Mouse (Mus musculus) small intestine, adult 2 months (tissue): Measurements from ENCODE around the gene Slc25a33.

ENCODE experiments used
- CTCF ChIP-seq: fragments of 200-500 bp; IDR thresholded peaks from 2 replicates; pipeline ENCODE4 v1.5.1; 2012; ENCODE audit warnings: low read depth, mild to moderate bottlenecking, control low read depth, inconsistent platforms, low read length, moderate library complexity, mixed read lengths; ENCODE audit not compliant: insufficient replicate concordance, insufficient read length; ENCODE audit errors: extremely low read depth
- POLR2A ChIP-seq: fragments of 200-500 bp; IDR thresholded peaks from 2 replicates; pipeline ENCODE4 v1.6.1; 2012; ENCODE audit warnings: low read depth, mild to moderate bottlenecking, control low read depth, inconsistent platforms, low read length, moderate library complexity

DNA sequence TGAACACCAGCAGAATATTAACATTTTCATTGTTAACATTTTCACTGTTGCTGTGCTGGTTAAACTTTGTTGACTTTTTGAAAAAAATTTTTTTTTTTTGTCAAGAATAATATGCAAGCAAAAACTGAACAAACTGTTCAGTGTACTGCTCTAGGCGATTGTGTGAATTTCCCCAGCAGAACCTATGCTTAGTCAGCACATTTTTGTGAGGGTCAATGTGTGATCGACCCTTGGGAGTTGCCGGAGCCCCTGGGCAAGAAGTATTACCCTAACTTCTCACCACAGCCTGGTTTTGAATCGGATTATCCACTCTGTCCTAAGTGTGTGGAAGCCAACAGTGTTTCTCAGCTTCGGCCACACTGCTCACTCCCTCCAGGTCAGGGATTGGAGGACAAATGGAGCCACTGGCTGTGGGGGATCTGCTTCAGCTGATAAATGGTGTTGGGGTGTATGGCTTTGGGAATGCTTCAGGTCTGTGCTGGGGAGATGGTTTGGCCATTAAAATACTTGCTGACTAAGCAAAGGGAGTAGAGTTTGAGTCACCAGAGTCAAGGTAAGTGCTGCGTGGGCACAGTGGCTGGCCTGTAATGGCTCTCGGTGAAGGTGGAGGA, 48.6 kb upstream of the Slc25a33 start:
- TF ChIP-seq CTCF (no peak), POLR2A (no peak)
